Mouse (Mus musculus) small intestine, adult 2 months (tissue): ENCODE results near the gene Slc22a6. TPM values are rescaled to one million over a fixed set of nuclear protein-coding genes. Genes with fewer than 3 reads are reported as not detected.

ENCODE experiments used
- H3K27ac ChIP-seq: fragments of 200-500 bp; 2 replicates; pipeline ENCODE4 v1.5.1; 2012; ENCODE audit warnings: low read depth, low read length, control low read depth, inconsistent platforms; ENCODE audit not compliant: insufficient read depth
- H3K27me3 ChIP-seq: fragments of 200-500 bp; 2 replicates; pipeline ENCODE4 v1.6.1; 2012; ENCODE audit warnings: mild to moderate bottlenecking, moderate library complexity, low read length, inconsistent platforms; ENCODE audit not compliant: control insufficient read depth, insufficient read depth
- H3K36me3 ChIP-seq: fragments of 200-500 bp; 2 replicates; pipeline ENCODE4 v1.6.1; 2012; ENCODE audit warnings: mild to moderate bottlenecking, low read length, control low read depth, inconsistent platforms; ENCODE audit not compliant: control insufficient read depth, insufficient read depth
- H3K4me1 ChIP-seq: fragments of 200-500 bp; 2 replicates; pipeline ENCODE4 v1.6.1; 2012; ENCODE audit warnings: low read length, inconsistent platforms, mixed read lengths; ENCODE audit not compliant: control insufficient read depth, insufficient read depth, insufficient read length
- H3K4me3 ChIP-seq: fragments of 200-500 bp; 2 replicates; pipeline ENCODE4 v1.5.1; 2012; ENCODE audit warnings: low read depth, mild to moderate bottlenecking, control low read depth, inconsistent platforms, low read length, moderate library complexity
- CTCF ChIP-seq: fragments of 200-500 bp; IDR thresholded peaks from 2 replicates; pipeline ENCODE4 v1.5.1; 2012; ENCODE audit warnings: low read depth, mild to moderate bottlenecking, control low read depth, inconsistent platforms, low read length, moderate library complexity, mixed read lengths; ENCODE audit not compliant: insufficient replicate concordance, insufficient read length; ENCODE audit errors: extremely low read depth
- POLR2A ChIP-seq: fragments of 200-500 bp; IDR thresholded peaks from 2 replicates; pipeline ENCODE4 v1.6.1; 2012; ENCODE audit warnings: low read depth, mild to moderate bottlenecking, control low read depth, inconsistent platforms, low read length, moderate library complexity
- WGBS: fragments of 180-500 bp; shearing (Covaris S2); methylation state at CpG from one replicate; pipeline ENCODE4 v1.1.7; 2018; 5-methylcytosine and 5-hydroxymethylcytosine counted together
- polyA plus RNA-seq: library from polyadenylated mRNA; depleted of rRNA; stranded (reverse); fragments of >200 nt; gene quantifications from 2 replicates; pipeline ENCODE4 v1.2.3, GENCODE M21; 2012

Slc22a6 gene
- polyA plus RNA-seq, 1 experiment = not detected

DNA sequence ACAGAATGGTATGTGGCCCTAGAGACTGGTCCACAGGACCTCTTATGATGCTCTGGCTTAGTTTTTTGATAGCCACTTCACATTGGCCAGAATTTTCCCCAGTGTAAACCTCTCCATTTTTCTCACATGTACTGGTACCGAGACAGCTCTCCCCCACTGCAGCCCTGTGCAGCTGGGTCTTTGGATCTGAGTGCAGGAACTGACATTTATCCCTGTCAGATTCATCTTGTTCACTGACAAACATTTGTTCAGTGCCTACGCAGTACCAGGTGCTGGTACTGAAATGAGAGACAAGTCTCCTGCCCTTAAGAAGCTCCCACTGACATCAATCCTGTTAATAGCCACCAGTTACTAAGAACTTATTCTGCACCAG is 38.9 kb upstream of the Slc22a6 start:
- Histone ChIP-seq H3K4me1 (no peaks in the 10 kb centered on the region), H3K4me3 (no peak overlapping the region), H3K27ac (no peak overlapping the region), H3K27me3 (no peaks in the 10 kb centered on the region), H3K36me3 (no peaks in the 10 kb centered on the region)
- 82% methylated on average over 2 of the region's 2 CpGs for WGBS
- no peak for TF ChIP-seq CTCF
- no peak for TF ChIP-seq POLR2A

DNA sequence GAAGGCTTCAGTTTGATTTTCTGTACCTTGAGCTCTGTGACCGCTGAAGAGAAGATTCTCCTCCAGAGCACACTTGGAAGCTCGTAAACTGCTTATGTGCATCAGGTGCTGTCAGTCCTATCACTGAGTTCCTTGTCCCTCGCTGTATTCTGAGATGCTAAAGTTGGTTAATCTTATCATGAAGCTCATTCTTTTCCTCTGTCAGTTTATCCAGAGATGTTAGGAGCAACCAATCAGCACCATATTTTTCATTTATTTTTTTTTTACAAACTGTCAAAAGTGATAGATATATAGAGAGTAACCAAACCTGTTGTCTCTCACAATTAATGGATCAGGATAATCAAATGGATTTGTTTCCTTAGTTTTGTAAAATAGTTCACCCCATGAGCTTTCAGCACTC is 32.5 kb upstream of the Slc22a6 start:
- TF ChIP-seq POLR2A = no peak
- no peak for TF ChIP-seq CTCF
- 64% methylated on average over 3 of the region's 3 CpGs for WGBS
- no peaks in the 10 kb centered on the region for H3K4me1 ChIP-seq
- H3K27ac ChIP-seq = no peak overlapping the region
- H3K36me3 ChIP-seq = no peaks in the 10 kb centered on the region
- no peak overlapping the region for H3K4me3 ChIP-seq
- H3K27me3 ChIP-seq = no peaks in the 10 kb centered on the region

DNA sequence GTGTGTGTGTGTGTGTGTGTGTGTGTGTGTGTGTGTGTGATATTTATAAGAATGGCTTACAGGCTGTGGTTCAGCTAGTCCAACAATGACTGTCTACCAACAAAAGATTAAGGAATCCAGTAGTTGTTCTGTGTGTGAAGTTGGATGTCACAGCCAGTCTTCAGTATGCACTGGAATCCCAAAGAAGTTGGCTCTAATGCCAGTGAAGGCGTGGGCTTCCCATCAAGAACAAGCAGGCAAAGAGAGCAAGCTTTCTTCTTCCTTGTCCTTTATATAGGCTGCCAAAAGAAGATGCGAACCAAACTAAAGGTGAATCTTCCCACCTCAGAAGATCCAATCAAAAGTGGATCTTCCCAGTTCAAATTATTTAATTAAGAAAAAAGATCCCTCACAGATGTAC is 31.9 kb upstream of the Slc22a6 start:
- no peaks in the 10 kb centered on the region for H3K36me3 ChIP-seq
- no peaks in the 10 kb centered on the region for H3K4me1 ChIP-seq
- H3K4me3 ChIP-seq = no peak overlapping the region
- no peaks in the 10 kb centered on the region for H3K27me3 ChIP-seq
- WGBS = 88% methylated on average over 2 of the region's 2 CpGs
- TF ChIP-seq POLR2A = no peak
- no peak for TF ChIP-seq CTCF
- no peak overlapping the region for H3K27ac ChIP-seq

DNA sequence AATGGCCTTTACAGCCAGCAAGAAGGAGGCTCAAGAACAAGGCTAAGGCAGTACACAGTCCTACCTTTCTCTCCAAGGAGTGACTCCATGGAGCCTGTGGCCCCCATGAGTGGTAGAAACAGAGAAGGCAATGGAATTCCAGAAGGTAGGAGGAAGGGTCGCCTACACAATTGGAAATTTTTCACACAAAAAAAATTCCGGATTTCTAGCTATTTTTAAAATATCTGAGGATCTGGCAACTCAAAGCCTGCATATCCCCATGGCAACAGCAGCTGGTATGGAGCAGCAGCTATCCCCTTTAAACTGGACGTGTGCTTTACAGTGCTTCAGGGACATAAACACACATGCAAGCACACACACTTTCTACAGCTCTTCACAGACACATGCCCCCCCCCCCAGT is 31.5 kb upstream of the Slc22a6 start:
- WGBS = 59% methylated on average over 3 of the region's 3 CpGs
- no peak overlapping the region for H3K4me3 ChIP-seq
- H3K27ac ChIP-seq = no peak overlapping the region
- H3K36me3 ChIP-seq = no peaks in the 10 kb centered on the region
- TF ChIP-seq CTCF (no peak), POLR2A (no peak)
- no peaks in the 10 kb centered on the region for H3K4me1 ChIP-seq
- H3K27me3 ChIP-seq = no peaks in the 10 kb centered on the region

DNA sequence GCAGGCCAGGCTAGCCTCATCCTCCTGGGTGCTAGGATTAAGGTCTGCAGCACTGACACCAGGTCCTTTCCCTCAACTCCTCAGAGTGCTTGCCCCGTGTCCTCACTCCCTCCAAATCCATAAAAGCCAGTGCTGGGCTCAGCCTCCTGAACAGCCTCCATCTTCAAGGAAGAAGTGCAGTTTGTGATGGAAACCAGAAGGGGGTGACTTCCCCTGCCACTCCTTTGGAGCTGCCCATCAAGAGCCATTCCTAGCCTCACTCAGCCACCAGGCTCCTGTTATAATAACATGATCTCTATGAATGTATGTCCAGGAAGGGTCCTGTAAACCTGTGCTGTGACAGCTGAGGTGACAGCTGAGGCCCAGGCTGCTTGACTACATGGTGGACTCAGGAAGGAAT is 30.5 kb upstream of the Slc22a6 start:
- H3K36me3 ChIP-seq = no peaks in the 10 kb centered on the region
- TF ChIP-seq POLR2A (no peak), CTCF (no peak)
- no peak overlapping the region for H3K4me3 ChIP-seq
- 70% methylated on average over 1 of the region's 1 CpGs for WGBS
- no peaks in the 10 kb centered on the region for H3K27me3 ChIP-seq
- no peaks in the 10 kb centered on the region for H3K4me1 ChIP-seq
- H3K27ac ChIP-seq = no peak overlapping the region

DNA sequence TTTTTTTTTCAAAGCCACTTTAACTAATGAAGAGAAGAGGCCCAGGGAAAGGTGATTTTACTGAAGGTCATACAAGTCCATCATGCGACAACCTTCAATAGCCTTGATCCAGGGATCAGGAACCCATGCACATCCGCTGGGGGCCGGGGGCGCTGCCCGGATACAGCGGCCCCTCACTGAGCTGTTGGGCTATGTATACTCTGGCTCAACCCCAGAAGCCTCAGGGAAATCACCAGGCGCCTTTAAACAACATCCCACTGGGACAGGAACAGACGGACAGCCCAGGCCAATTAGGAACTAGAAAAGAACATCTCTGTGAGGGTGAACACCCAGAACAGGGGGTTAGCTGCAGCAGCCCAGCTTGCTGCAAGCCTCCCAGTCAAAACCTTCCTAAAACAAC is 26.9 kb upstream of the Slc22a6 start, which contains the start of gene Slc22a8:
Gene Slc22a8, plus strand, starts transcription at position 301 of the 400 bp plus-strand sequence.
- TF ChIP-seq POLR2A (no peak), CTCF (no peak)
- no peak within 1 kb of the TSS for H3K27ac ChIP-seq
- H3K4me1 ChIP-seq = no peaks in the 10 kb centered on the region
- H3K36me3 ChIP-seq = no peaks in the 10 kb centered on the region
- 80% methylated on average over 8 of the region's 8 CpGs for WGBS
- H3K4me3 ChIP-seq = no peak within 1 kb of the TSS
- no peaks in the 10 kb centered on the region for H3K27me3 ChIP-seq

DNA sequence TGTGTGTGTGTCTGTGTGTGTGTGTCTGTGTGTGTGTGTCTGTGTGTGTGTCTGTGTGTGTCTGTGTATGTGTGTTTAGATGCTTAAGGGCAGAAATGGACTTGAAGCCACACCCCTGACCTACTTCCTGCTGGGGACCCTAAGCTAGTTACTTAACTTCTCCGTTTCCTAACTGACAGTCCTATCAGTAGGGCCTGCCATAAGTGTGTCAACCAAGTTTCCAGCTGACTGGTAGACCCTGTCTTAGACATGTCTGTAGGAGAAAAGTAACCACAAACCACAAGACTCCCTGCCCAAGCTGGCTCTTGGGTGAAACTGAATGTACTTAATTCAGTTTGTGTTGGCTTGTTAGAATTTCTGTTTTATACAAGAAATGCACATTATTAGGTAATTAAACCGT is 25.7 kb upstream of the Slc22a6 start:
- TF ChIP-seq POLR2A = no peak
- no peak for TF ChIP-seq CTCF
- 56% methylated on average over 2 of the region's 2 CpGs for WGBS
- no peak overlapping the region for H3K27ac ChIP-seq

DNA sequence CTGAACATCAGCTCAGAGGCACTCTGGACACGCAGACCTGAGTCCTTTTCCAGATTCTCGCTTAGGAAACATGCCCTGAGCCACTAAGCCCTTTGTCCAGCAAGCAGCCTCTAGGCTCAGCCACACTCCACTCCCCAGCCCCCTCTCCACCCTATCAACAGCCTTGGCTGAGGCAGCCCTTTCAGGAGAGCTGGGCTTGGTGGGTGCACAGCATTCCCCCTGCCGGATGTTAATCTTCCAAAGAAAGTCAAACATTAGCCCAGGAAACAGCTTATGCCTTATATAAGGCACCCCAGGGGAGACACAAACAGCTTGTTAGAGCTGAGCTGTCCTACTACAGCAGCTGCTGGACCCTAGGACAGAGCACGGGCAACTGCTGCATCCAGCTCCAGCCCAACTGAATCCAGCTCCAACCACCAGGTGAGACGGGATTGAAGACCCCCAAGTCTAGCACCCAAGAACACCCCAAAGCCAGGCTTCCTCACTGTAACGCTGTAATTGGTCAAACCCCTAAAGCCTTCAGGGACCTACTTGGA is 24.9 kb upstream of the Slc22a6 start:
- WGBS = 66% methylated on average over 6 of the region's 6 CpGs
- TF ChIP-seq CTCF (no peak), POLR2A (no peak)
- Histone ChIP-seq H3K4me1 (no peaks in the 10 kb centered on the region), H3K36me3 (no peaks in the 10 kb centered on the region), H3K27me3 (no peaks in the 10 kb centered on the region), H3K27ac (no peak overlapping the region), H3K4me3 (no peak overlapping the region)

More for the DNA sequence above, 25.7 kb upstream of the Slc22a6 start:
- Histone ChIP-seq H3K4me1 (no peaks in the 10 kb centered on the region), H3K36me3 (no peaks in the 10 kb centered on the region), H3K27me3 (no peaks in the 10 kb centered on the region), H3K4me3 (no peak overlapping the region)
